15 mouse cellular contexts compared by ENCODE assay signal in genomic region chr10:118564528-118565268, GRCm38 (mm10).
DNase-seq lines count a peak whose midpoint lies in the region; ATAC-seq and TF ChIP-seq lines count a peak whose summit lies in the region.
"Had no signal": no experiment of that assay in that cellular context is flagged by ENCODE, and none has a peak within 500 bp of the region (broad histone marks: within the 10 kb centered on the region; RNA-seq: fewer than 3 reads in every experiment).

No protein-coding gene starts in this region.

- H3K36me3 ChIP-seq in hindbrain, postnatal 0 days (ENCODE audit: insufficient read depth, low read length) = no peaks in the 10 kb centered on the region
- no peaks in the 10 kb centered on the region for H3K36me3 ChIP-seq in hindbrain, embryonic 14.5 days (replicated peaks; ENCODE audit: control insufficient read depth, insufficient read depth)
- H3K36me3 ChIP-seq in kidney, adult 2 months (ENCODE audit: control insufficient read depth, insufficient read depth, low read length) = no peaks in the 10 kb centered on the region
- H3K36me3 ChIP-seq: embryonic facial prominence, embryonic 12.5 days; heart, embryonic 10.5 days had no signal

- no peak for TF ChIP-seq CTCF in hindbrain, postnatal 0 days (IDR thresholded peaks at IDR 0.05; ENCODE audit: low read depth)
- no peak for TF ChIP-seq CTCF in cortical plate, adult 2 months (IDR thresholded peaks at IDR 0.05; ENCODE audit: extremely low read depth, insufficient read depth, low read length)
- TF ChIP-seq CTCF in layer of hippocampus, adult 2 months (conservative IDR thresholded peaks at IDR 0.05) = 0 out of 2 replicates have a peak, but pooled peaks have one; percentile 7
- no peak for TF ChIP-seq CTCF in kidney, adult 2 months (conservative IDR thresholded peaks at IDR 0.05; ENCODE audit: insufficient read depth, insufficient read length, low read depth, low read length)
- TF ChIP-seq CTCF in lung, adult 2 months (IDR thresholded peaks at IDR 0.05; ENCODE audit: insufficient read depth, low read length) = no peak

- 0 out of 2 replicates have a peak, but pooled peaks have one; percentile 9 for TF ChIP-seq POLR2A in cortical plate, adult 2 months (IDR thresholded peaks at IDR 0.05; ENCODE audit: extremely low read depth, insufficient read depth, low read length)
- TF ChIP-seq POLR2A in kidney, adult 2 months (IDR thresholded peaks at IDR 0.05; ENCODE audit: low read depth, low read length) = no peak
- TF ChIP-seq POLR2A in lung, adult 2 months (IDR thresholded peaks at IDR 0.05; ENCODE audit: borderline replicate concordance, extremely low read depth, low read depth, low read length) = no peak

- H3K4me3 ChIP-seq in hindbrain, postnatal 0 days (ENCODE audit: low read length) = no peak overlapping the region
- no peak overlapping the region for H3K4me3 ChIP-seq in hindbrain, embryonic 14.5 days (replicated peaks; ENCODE audit: low read length)
- peak overlapping the region; percentile 2; the same call in 1 of the 2 replicates for H3K4me3 ChIP-seq in cortical plate, adult 2 months (ENCODE audit: insufficient read depth, low read length)
- H3K4me3 ChIP-seq in layer of hippocampus, adult 2 months = peak overlapping the region; percentile 8
- no peak overlapping the region for H3K4me3 ChIP-seq in kidney, adult 2 months (ENCODE audit: insufficient read depth, low read depth, low read length)
- H3K4me3 ChIP-seq in lung, adult 2 months (replicated peaks; ENCODE audit: extremely low read depth, low read depth, low read length) = no peak overlapping the region
- H3K4me3 ChIP-seq: embryonic facial prominence, embryonic 12.5 days; heart, embryonic 10.5 days had no signal

- no peaks in the 10 kb centered on the region for H3K9me3 ChIP-seq in hindbrain, postnatal 0 days (ENCODE audit: low read length)
- H3K9me3 ChIP-seq in hindbrain, embryonic 14.5 days (ENCODE audit: control insufficient read depth, low read length) = no peaks in the 10 kb centered on the region
- H3K9me3 ChIP-seq: embryonic facial prominence, embryonic 12.5 days; heart, embryonic 10.5 days had no signal

- no peaks in the 10 kb centered on the region for H3K4me1 ChIP-seq in hindbrain, postnatal 0 days (ENCODE audit: insufficient read depth, low read length)
- no peaks in the 10 kb centered on the region for H3K4me1 ChIP-seq in hindbrain, embryonic 14.5 days (replicated peaks; ENCODE audit: control insufficient read depth, insufficient read depth, low read length)
- H3K4me1 ChIP-seq in cortical plate, adult 2 months (ENCODE audit: control insufficient read depth, insufficient read depth, low read length) = no peaks in the 10 kb centered on the region
- no peaks in the 10 kb centered on the region for H3K4me1 ChIP-seq in kidney, adult 2 months (ENCODE audit: control insufficient read depth, insufficient read depth, low read length)
- no peaks in the 10 kb centered on the region for H3K4me1 ChIP-seq in lung, adult 2 months (ENCODE audit: control insufficient read depth, insufficient read depth, low read length)

- H3K27ac ChIP-seq in hindbrain, postnatal 0 days = no peak overlapping the region
- no peak overlapping the region for H3K27ac ChIP-seq in hindbrain, embryonic 14.5 days
- H3K27ac ChIP-seq in cortical plate, adult 2 months (ENCODE audit: insufficient read depth, low read length) = no peak overlapping the region
- H3K27ac ChIP-seq in layer of hippocampus, adult 2 months = peak overlapping the region; percentile 46; the same call in 1 of the 2 replicates
- no peak overlapping the region for H3K27ac ChIP-seq in kidney, adult 2 months (ENCODE audit: insufficient read depth, low read depth, low read length)
- H3K27ac ChIP-seq: embryonic facial prominence, embryonic 12.5 days; heart, embryonic 10.5 days; liver, embryonic 14.5 days had no signal

- ATAC-seq in hindbrain, postnatal 0 days = no peak
- ATAC-seq in hindbrain, embryonic 14.5 days (ENCODE audit: low FRiP score) = no peak
- ATAC-seq in megakaryocyte progenitor cell, adult 5-6 weeks (replicated peaks; ENCODE audit: poor library complexity) = peak; percentile 37; the same call in 1 of the 2 replicates
- ATAC-seq: Patski had no signal

- WGBS in hindbrain, postnatal 0 days = 71% methylated on average over 16 of the region's 16 CpGs
- WGBS in hindbrain, embryonic 14.5 days = 79% methylated on average over 16 of the region's 16 CpGs
- 71% methylated on average over 16 of the region's 16 CpGs for WGBS in kidney, adult 2 months
- 66% methylated on average over 16 of the region's 16 CpGs for WGBS in lung, adult 2 months

- no peaks in the 10 kb centered on the region for H3K27me3 ChIP-seq in hindbrain, postnatal 0 days (ENCODE audit: insufficient read depth, low read length)
- H3K27me3 ChIP-seq in hindbrain, embryonic 14.5 days (ENCODE audit: control insufficient read depth, insufficient read depth, low read length) = no peaks in the 10 kb centered on the region
- H3K27me3 ChIP-seq in kidney, adult 2 months (replicated peaks; ENCODE audit: control insufficient read depth, insufficient read depth, low read length) = no peaks in the 10 kb centered on the region
- H3K27me3 ChIP-seq: embryonic facial prominence, embryonic 12.5 days; Patski had no signal

- peak; percentile 16 for DNase-seq in hindbrain, postnatal 0 days (ENCODE audit: low spot score)
- DNase-seq in hindbrain, embryonic 14.5 days (ENCODE audit: low spot score) = no peak
- DNase-seq in layer of hippocampus, adult 2 months (ENCODE audit: low spot score in 2 of 2) = peak; percentile 13 to 37
- no peak for DNase-seq in kidney, adult 2 months
- no peak for DNase-seq in lung, adult 2 months
- DNase-seq in gastrocnemius, postnatal 4 days (ENCODE audit: low spot score in 2 of 2) = no peak
- DNase-seq: adrenal gland, postnatal 25 days; kidney, postnatal 36 days; thymus, postnatal 4 days had no signal

- H3K4me2 ChIP-seq in hindbrain, postnatal 0 days (ENCODE audit: low read depth, low read length) = 0 out of 2 replicates have a peak overlapping the region, but pooled peaks have one; percentile 7
- no peak overlapping the region for H3K4me2 ChIP-seq in hindbrain, embryonic 14.5 days (replicated peaks)
- H3K4me2 ChIP-seq: embryonic facial prominence, embryonic 12.5 days had no signal

- H3K9ac ChIP-seq in hindbrain, postnatal 0 days (replicated peaks; ENCODE audit: low read length) = no peak overlapping the region
- no peak overlapping the region for H3K9ac ChIP-seq in hindbrain, embryonic 14.5 days
- H3K9ac ChIP-seq: embryonic facial prominence, embryonic 12.5 days; liver, embryonic 14.5 days had no signal

Comparison
In these comparisons a context has a peak if more than half of its experiments do, and no peak if none do; other contexts are left out.
1. DNase-seq: peak in hindbrain, postnatal 0 days (single experiment) and layer of hippocampus, adult 2 months (2 of 2); none in hindbrain, embryonic 14.5 days (single experiment), kidney, adult 2 months (single experiment), lung, adult 2 months (single experiment) and gastrocnemius, postnatal 4 days (0 of 2).
2. H3K4me3 ChIP-seq: peak in cortical plate, adult 2 months (single experiment) and layer of hippocampus, adult 2 months (single experiment); none in hindbrain, postnatal 0 days (single experiment), hindbrain, embryonic 14.5 days (single experiment), kidney, adult 2 months (single experiment) and lung, adult 2 months (single experiment).